Mouse (Mus musculus) CD4-positive, CD25-positive, alpha-beta regulatory T cell, adult 4 months (primary cell): ENCODE results near the gene Wnt11. TPM values are rescaled to one million over a fixed set of nuclear protein-coding genes. Genes with fewer than 3 reads are reported as not detected.

Experiments
- ATAC-seq: one replicate; pipeline ENCODE4 v1.8.0; 2017
- polyA plus RNA-seq, 2 experiments: library from polyadenylated mRNA; unstranded; fragments of 100-300 nt; shearing (Covaris generic); gene quantifications; one replicate each; pipeline ENCODE4 v1.2.1; 2017

The Wnt11 gene
- polyA plus RNA-seq, 2 experiments from 2014 or later: not detected

- no peak for ATAC-seq
Measured at GRCm38 (mm10) chr7:98831290-98831689, 3.6 kb upstream of the Wnt11 start.

GRCm38 (mm10) chr7:98835519-98836441 is 868 bp downstream of the Wnt11 start:
- ATAC-seq: no peak

GRCm38 (mm10) chr7:98836646-98837045 is 1.7 kb downstream of the Wnt11 start:
- peak; percentile 48 for ATAC-seq

GRCm38 (mm10) chr7:98837901-98838300 is 3.0 kb downstream of the Wnt11 start:
- peak; percentile 52 for ATAC-seq

DNA sequence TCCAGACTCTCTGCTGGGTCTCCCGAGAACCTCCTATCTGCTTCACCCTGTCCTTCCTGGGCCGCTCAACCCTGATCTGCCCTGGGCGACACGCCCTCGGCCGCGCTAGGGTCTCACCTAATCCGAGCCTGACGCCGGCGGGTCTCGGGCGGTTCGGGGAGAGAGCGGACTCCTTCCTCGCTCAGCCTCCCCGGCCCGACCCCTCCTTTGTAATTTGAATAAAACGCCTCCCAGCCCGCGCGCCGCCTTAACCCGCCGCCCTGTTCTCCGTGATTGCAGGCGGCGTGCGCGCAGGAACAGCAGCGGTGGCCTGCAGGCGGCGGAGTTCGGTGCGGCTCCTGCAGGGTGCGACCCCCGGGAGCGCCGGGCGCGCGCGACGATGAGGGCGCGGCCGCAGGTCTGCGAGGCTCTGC is 3.8 kb downstream of the Wnt11 start:
- peak; percentile 40 for ATAC-seq

DNA sequence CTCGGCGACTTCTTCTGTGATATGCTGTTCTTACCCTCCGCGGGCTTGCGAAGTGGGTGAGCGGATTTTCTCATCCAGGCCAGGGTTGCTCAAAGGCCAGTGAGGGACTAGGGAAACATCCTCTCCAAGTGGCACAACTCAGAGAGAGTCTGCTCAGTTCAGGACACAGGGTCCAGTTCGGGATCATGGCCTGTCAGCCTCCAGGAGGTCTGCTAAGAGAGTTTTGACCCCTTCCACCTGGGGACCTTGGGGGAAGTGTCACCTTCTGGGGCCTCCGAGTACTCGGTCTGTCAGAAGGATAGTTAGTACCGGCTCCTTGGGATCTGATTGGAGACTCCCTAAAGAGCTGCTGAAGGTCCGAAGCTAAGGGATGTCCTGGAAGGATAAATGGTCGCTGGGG is 4.4 kb downstream of the Wnt11 start:
- no peak for ATAC-seq

DNA sequence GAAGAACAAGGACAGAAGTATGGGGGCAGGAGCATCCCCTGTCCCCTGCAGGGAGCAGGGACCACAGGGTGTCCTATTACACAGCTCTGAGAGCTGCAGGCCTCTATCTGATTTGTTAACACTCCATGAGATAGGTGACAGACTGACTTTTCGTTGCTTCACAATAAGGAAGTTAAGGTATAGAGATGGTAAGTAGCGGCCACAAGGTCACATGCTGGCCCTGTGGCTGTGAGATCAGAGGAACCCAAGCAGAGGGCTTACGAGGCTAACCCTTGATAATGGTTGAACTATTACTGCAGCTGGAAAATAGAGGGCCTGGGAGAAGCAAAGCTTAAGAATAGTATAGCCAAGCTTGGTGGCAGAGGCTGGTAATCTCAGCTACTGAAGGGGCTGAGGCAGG is 5.9 kb downstream of the Wnt11 start:
- no peak for ATAC-seq

- no peak for ATAC-seq
Measured at GRCm38 (mm10) chr7:98841802-98842201, 6.9 kb downstream of the Wnt11 start.

- ATAC-seq: no peak
Measured at GRCm38 (mm10) chr7:98842997-98843396, 8.1 kb downstream of the Wnt11 start.

DNA sequence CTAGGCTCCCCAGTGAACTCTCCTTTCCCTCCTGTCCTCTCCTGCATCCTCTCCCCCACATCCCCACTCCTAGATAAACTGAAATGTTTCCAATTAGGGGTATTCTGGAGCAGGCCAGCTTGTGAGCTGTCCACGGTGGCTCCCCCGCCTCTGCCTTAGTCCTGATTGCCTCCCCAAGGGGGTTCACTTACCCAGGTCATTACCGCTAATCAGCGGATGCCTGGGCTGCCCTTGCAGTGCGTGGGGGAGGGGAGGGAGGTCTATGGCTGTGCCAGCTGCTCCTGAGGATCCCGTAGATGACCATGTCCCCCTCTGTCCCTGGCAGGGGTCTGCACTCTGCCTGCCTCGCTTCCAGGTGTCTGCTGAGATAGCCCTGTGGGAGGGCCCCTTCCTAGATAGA is 8.7 kb downstream of the Wnt11 start:
- no peak for ATAC-seq

DNA sequence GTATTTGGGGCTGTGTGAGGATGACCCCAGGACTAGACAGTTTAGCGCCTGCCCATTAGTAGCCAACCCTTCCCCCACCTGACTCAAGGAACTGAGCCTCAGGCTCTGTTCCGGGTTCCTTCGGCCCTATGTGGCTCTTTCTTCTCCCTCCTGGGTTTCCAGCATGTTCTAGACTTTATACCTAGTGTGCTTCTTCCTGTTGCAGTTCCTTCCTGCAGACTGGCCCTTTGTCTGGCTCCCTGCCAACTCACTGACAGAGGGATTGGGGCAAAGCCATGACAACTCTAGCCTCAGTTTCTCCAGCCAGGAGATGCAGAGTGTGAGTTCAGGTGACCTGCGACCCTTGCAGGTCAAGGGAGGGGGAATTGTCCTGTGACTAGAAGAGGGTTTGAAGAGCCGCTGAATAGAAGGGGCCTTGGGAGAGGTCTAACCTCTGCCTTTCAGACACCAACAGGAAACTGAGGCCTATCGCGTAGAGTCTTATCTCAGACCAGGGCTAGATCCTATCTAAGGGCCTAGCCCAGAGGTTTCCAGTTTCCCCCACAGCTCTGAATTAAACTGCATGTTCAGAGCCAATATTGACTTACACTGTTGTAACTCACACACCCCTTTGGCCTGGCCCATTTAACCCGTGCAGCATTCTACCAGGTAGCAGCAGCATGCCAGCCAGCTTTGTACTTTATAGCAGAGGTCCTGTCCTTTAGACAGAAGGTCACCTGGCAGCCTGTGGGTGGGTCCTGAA is 14.2 kb downstream of the Wnt11 start:
- ATAC-seq: no peak

GRCm38 (mm10) chr7:98850388-98850787 is 15.5 kb downstream of the Wnt11 start:
- ATAC-seq: no peak

- no peak for ATAC-seq
Measured at GRCm38 (mm10) chr7:98851220-98851619, 16.3 kb downstream of the Wnt11 start.

GRCm38 (mm10) chr7:98852950-98853650 is 18.2 kb downstream of the Wnt11 start:
- ATAC-seq: no peak

GRCm38 (mm10) chr7:98853806-98854205 is 18.9 kb downstream of the Wnt11 start:
- ATAC-seq: no peak

GRCm38 (mm10) chr7:98855388-98855787 is 20.5 kb downstream of the Wnt11 start:
- no peak for ATAC-seq

DNA sequence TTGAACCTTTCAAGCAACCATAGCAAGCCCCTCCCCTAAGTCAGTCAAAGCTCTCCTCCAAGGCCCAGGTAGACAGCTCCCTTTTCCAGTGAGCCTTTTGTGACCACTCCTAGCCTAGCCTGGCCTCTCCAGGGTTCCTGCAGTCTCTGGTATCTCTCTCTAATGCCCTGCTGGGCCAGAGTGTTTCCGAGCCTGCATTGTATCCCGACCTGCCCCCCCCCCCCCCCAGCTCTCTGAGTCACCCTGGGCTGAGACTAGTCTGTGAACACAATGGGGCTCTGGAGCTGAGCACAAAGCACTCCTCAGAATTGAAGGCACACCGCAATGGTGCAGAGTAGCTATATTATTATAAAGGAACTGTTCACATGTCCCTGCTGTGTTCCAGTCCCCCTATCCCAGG is 21.2 kb downstream of the Wnt11 start:
- ATAC-seq: no peak

- no peak for ATAC-seq
Measured at GRCm38 (mm10) chr7:98857094-98857493, 22.2 kb downstream of the Wnt11 start.

- ATAC-seq: no peak
Measured at GRCm38 (mm10) chr7:98861002-98861401, 26.1 kb downstream of the Wnt11 start.

DNA sequence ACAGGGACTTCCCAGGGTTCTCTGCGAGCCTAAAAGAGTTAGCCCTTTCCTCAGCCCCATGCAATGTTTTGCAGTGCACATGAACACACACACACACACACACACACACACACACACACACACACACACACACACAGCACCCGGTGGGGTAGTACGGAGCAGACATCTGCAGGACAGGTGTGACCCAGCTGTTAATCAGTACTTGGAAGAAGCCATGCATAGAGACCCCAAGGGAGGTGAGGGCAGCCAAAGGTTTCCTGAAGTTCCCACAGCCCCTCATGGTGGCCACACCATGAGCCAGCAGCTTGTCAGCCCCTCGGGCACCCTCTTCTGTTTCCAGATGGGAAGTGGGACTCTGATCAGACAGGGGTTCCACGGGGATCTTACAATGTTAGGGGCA is 28.1 kb downstream of the Wnt11 start:
- no peak for ATAC-seq

DNA sequence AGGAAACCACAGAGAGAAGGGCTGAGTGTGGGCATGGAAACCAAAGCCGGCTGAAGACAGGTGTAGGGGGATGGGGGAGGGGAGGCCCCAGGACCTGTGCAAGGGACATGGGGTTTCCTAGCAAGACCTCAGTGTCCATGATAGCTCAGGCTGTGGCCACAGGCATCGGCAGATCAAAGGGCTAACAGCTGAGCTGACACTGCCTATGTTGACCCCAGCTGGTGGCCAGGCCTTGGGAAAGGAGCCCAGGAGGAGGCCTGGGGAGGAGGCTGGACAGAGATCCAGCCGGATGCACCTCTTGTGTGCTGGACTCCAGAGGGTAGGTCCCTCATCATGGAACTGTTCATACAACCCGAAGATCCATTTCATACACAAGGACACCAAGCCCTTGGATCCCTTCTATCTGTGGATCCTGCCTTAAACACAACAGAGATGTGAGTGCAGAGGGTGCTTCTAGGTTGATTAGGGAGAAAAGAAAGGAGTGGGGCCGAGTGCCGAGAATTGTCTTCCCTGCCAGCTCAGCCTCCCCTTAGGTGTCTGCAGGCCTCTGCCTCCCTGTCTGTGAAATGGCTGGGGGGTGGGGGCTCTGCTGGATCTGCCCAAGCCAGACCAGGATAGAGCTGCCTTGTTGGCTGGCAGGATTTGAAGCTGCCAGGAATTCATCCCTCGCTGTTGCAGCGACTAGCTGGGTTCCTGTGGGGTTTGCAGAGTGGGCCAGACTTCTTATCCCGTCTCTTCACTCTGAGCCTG is 29.2 kb downstream of the Wnt11 start:
- no peak for ATAC-seq

- ATAC-seq: no peak
Measured at GRCm38 (mm10) chr7:98867053-98867793, 32.3 kb downstream of the Wnt11 start.
